Mouse (Mus musculus): ENCODE data around the gene Gm47283. TPM values are rescaled to one million over a fixed set of nuclear protein-coding genes. Genes with fewer than 3 reads are reported as not detected.

Gm47283 gene
- polyA plus RNA-seq, 2 experiments from 2014 or later, result not detected

Other genes with a start within 250 kb of the Gm47283 start
- gene Gm21860, start 29.9 kb upstream of the Gm47283 start, polyA plus RNA-seq (2017; shearing (Covaris generic)), result not detected
- not detected for gene Gm21748, start 54.4 kb downstream of the Gm47283 start, polyA plus RNA-seq (2017; shearing (Covaris generic))

All from CD4-positive, CD25-positive, alpha-beta regulatory T cell, adult 4 months (primary cell).